Mouse (Mus musculus): ENCODE measurements around the gene Dok3. TPM values are rescaled to one million over a fixed set of nuclear protein-coding genes. Genes with fewer than 3 reads are reported as not detected.

The Dok3 gene
- total RNA-seq, 2 experiments from 2014 or later: 1.6 to 3.3 TPM

DNA sequence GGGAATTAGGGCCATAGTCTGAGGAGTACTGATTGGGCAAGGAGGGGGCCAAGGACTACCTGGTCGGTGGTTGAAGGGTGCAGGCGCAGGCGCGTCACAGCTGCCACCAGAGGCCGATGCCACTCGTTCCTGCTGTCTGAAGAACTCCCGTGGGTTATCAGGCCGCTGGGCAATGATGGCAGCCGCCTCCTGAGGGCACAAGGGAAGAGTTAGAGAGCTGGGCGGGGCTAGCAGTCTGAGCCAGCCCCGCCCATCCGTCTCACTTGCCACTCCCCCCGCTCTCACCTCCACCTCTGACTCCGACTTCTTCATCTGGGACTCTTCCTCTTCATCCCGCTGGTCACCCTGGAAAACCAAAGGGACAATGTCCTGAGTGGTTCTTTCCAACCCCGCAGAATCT, 51.6 kb downstream of the Dok3 start:
- DNase-seq: no peak

DNA sequence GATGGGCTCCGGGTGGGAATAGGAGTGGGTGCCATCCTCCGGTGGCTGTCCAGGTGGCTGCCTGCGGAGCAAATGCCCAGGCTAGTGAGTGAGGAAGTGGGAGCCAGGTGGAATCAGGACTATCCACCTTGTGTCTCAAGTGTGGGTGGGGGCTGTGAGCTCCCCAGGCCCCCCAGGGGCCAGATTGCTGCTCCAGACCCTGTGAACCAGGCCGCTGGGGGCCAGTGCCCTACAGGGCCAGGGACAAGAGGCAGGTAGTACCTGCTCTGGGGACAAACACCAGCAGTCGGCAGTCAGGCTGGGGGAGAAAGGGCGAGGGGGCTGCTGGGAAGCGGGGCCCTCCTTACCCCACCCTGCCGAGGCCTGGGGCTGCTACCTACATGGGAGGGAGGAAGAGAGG, 52.8 kb downstream of the Dok3 start:
- no peak for DNase-seq

DNA sequence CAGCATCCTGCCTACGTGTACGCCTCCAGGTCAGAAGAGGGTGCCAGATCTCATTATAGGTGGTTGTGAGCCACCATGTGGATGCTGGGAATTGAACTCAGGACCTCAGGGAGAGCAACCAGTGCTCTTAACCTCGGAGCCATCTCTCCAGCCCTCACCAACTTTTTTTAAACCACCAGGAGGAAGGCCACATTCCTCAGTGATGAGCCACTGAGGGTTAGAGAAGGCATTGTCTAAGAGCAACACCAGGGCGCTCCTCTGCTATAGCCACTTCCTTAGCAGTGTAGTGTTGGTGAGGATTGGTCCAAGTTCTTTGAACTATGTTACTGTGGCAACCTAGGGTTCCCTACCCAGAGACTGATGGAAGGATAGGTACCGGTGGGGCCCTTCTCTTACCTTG, 53.3 kb downstream of the Dok3 start:
- DNase-seq: no peak

DNA sequence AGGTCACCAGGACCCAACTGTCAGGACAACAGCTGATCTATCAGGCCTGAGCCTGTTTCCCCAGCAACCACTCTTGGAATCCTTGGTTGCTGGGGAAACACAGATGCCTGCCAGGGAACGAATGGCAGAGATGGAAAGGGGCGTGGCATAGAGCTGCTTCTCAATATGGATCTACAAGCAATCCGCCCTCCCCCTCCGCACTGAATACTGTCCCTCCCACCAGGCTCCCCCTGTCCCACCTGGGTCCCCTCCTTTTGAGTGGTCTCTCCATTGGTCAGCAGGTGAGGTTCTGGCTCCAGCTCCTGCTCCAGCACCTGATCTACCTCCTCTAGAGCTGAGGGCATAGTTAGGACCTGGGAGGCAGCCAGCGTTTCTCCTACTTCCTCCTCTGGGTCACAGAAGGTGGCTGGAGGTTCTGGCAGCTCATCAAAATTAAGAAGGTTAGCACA, 54.5 kb downstream of the Dok3 start:
- no peak for DNase-seq

DNA sequence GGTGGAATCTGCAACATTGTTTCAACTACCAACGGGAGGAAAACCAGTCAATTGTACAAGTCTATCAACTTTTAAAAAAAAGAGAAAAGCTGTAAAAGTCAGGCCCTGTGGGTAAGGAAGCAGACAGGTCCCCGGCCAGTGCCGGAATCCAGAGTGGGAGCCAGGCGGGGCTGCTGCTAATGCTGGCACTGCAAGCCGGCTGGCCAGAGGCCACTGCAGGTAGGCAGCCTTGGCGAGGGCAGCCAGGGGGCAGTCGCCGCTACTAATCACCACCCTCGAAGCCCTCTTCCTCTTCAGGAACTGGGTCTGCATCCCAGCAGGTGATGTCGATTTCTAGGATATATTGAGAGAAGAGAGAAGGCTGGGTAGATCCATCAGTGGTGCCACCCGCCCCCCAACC, 55.1 kb downstream of the Dok3 start:
- no peak for DNase-seq

Small RNAs within 50 kb of the gene (microRNA-seq; reads per million reads assigned to microRNA genes)
- gene Mir6944: 0.76 to 1.4 reads per million in 2 experiments
- gene Mir6945: 0.76 to 1.1 reads per million in 2 experiments

Other genes starting within 250 kb of the Dok3 start
- gene Prelid1, start 208.8 kb downstream of the Dok3 start, total RNA-seq (2021): 10 to 100 TPM; 40.4 to 47.3 TPM
- gene Rab24, start 207.3 kb downstream of the Dok3 start, total RNA-seq (2021): 10 to 100 TPM; 35.2 to 38.0 TPM
- gene Mxd3, start 199.5 kb downstream of the Dok3 start, total RNA-seq (2021): under 1 TPM; 0.21 to 0.37 TPM
- gene Lman2, start 166.5 kb downstream of the Dok3 start, total RNA-seq (2021): 10 to 100 TPM; 46.7 to 51.6 TPM
- 1 to 10 TPM in 1 of 2 experiments, under 1 TPM in 1; 0.57 to 1.5 TPM for gene Rgs14, start 159.6 kb downstream of the Dok3 start, total RNA-seq (2021)
- gene Slc34a1, start 131.1 kb downstream of the Dok3 start, total RNA-seq (2021): not detected
- not detected for gene Pfn3, start 114.1 kb downstream of the Dok3 start, total RNA-seq (2021)
- not detected for gene F12, start 102.5 kb downstream of the Dok3 start, total RNA-seq (2021)
- 10 to 100 TPM; 13.9 to 17.1 TPM for gene Grk6, start 84.2 kb downstream of the Dok3 start, total RNA-seq (2021)
- under 1 TPM; 0.45 to 0.82 TPM for gene Prr7, start 65.0 kb downstream of the Dok3 start, total RNA-seq (2021)
- gene Dbn1, start 41.2 kb downstream of the Dok3 start, total RNA-seq (2021): 1 to 10 TPM; 5.7 to 6.4 TPM
- gene Pdlim7, start 15.6 kb downstream of the Dok3 start, total RNA-seq (2021): 10 to 100 TPM; 42.2 to 46.6 TPM
- 10 to 100 TPM; 11.6 to 13.8 TPM for gene Ddx41, start 7.4 kb upstream of the Dok3 start, total RNA-seq (2021)
- gene Fam193b, start 41.8 kb upstream of the Dok3 start, total RNA-seq (2021): 10 to 100 TPM; 11.7 to 14.3 TPM
- gene Tmed9, start 44.4 kb upstream of the Dok3 start, total RNA-seq (2021): 100 to 1,000 TPM in 1 of 2 experiments, 10 to 100 TPM in 1; 87.3 to 109 TPM
- gene B4galt7, start 70.6 kb upstream of the Dok3 start, total RNA-seq (2021): 1 to 10 TPM; 8.3 to 9.4 TPM
- gene Caml, start 93.7 kb upstream of the Dok3 start, total RNA-seq (2021): 10 to 100 TPM; 11.6 to 11.7 TPM
- gene Ddx46, start 105.7 kb upstream of the Dok3 start, total RNA-seq (2021): 10 to 100 TPM; 19.2 to 22.3 TPM
- gene B230219D22Rik, start 163.8 kb upstream of the Dok3 start, total RNA-seq (2021): 10 to 100 TPM; 38.0 to 39.3 TPM
- 10 to 100 TPM; 43.7 to 48.5 TPM for gene Txndc15, start 185.4 kb upstream of the Dok3 start, total RNA-seq (2021)
- gene Pcbd2, start 198.1 kb upstream of the Dok3 start, total RNA-seq (2021): 10 to 100 TPM; 51.3 to 56.3 TPM